Mouse (Mus musculus) lung, adult 2 months (tissue): ENCODE measurements at regions not wholly inside any gene's neighbourhood (a gene's known extent, or its start where the extent isn't known, plus 50 kb on each side); places are given as distances from the start of the nearest gene placed in this dataset.

ENCODE experiments used
- DNase-seq: peaks from one replicate; pipeline ENCODE4 v3.0.0; 2022
- H3K4me1 ChIP-seq: fragments of 200-500 bp; 2 replicates; pipeline ENCODE4 v1.6.1; 2011; ENCODE audit warnings: low read length; ENCODE audit not compliant: control insufficient read depth, insufficient read depth
- H3K4me3 ChIP-seq: fragments of 200-500 bp; replicated peaks from 2 replicates; pipeline ENCODE3; 2011; ENCODE audit warnings: low read depth, mild to moderate bottlenecking, control low read depth, low read length; ENCODE audit errors: extremely low read depth
- CTCF ChIP-seq: fragments of 200-500 bp; IDR thresholded peaks from 2 replicates; pipeline ENCODE4 v1.5.1; 2011; ENCODE audit warnings: mild to moderate bottlenecking, low read length, control low read depth; ENCODE audit not compliant: insufficient read depth
- POLR2A ChIP-seq: fragments of 200-500 bp; IDR thresholded peaks from 2 replicates; pipeline ENCODE4 v1.6.1; 2011; ENCODE audit warnings: low read depth, mild to moderate bottlenecking, control low read depth, low read length, borderline replicate concordance; ENCODE audit errors: extremely low read depth
- WGBS: fragments of 180-500 bp; shearing (Covaris S2); methylation state at CpG from one replicate; pipeline ENCODE4 v1.1.7; 2018; 5-methylcytosine and 5-hydroxymethylcytosine counted together

DNA sequence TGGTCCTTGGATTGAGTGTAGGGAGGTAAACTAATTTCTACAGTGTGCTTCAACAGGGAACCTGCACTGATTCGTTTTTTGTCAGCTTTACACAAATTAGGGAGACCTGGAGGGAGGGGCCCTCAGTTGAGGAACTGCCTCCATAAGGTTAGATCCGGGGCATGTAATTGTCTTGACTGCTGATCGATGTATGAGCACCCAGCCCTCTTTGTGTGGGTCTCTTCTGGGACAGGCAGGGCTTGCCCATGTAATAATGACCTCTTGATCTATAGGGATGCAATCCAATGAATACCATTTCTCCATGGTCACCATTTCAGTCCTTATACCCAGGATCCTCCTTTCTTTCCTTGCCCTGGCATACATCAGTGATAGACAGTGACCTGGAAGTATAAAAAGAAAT lies 398.4 kb downstream of the Rergl start:
- WGBS = 51% methylated on average over 3 of the region's 3 CpGs
- no peak for TF ChIP-seq POLR2A
- no peak for TF ChIP-seq CTCF
- no peaks in the 10 kb centered on the region for H3K4me1 ChIP-seq
- H3K4me3 ChIP-seq = no peak overlapping the region
- DNase-seq = no peak

DNA sequence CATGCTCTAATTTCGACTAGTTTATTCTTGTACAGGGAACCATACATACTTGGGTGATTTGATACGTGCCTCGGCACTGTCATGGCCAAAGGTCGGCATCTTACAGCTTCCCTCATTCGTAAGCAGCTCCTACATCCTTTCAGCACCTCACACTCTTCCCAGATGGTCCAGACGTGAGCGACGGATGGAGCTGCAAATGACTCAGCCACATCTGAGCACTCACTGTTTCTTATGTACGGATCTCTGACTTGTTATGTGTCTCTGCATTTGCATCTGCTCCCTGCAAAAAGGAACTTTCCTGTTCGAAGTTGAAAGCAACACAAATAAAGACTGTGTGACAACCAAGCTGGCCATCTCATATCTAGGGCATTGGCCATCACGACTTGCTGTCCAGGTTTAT lies 402.5 kb downstream of the Rergl start:
- no peak for TF ChIP-seq POLR2A
- no peak for TF ChIP-seq CTCF
- DNase-seq = no peak
- H3K4me1 ChIP-seq = no peaks in the 10 kb centered on the region
- 77% methylated on average over 11 of the region's 11 CpGs for WGBS
- no peak overlapping the region for H3K4me3 ChIP-seq

DNA sequence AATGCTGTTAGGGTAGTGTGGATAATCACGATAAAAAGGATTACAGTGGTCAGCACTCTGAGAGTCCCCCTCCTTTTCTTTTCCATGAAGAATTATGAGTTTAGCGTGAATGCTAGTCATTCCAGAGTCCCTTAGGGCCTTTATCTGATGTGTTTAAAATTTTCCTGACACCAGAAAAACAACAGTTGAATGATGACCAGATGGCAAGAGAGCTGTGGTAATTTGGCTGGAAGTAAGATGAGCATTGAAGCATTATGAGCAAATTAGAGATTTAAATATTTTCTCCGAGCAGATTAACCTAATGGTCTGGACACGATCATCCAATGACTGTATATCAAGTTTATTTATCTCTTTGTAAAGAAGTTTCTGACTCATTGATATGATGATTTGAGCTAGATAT lies 417.1 kb upstream of the Igbp1b start:
- WGBS = 48% methylated on average over 4 of the region's 4 CpGs
- TF ChIP-seq CTCF = no peak
- TF ChIP-seq POLR2A = no peak
- H3K4me3 ChIP-seq = no peak overlapping the region
- DNase-seq = no peak
- H3K4me1 ChIP-seq = no peaks in the 10 kb centered on the region

DNA sequence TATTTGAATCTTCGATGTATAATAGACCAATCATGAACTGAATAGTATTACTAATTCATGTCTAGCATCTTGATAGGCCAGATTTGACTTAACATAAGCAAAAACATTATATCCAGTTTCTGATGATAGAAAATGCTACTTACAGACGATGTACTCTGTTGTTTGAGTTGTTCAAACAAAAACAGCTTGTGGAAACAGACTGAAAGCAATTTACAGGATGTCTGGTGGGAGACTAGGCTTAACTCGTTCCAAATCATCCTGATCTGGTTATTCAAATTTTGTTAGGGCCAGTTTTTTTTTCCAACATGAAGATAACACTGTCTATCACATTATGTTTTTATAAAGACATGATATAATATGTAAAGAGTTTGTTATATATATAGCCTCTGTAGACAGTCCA lies 369.4 kb upstream of the Igbp1b start:
- no peak overlapping the region for H3K4me3 ChIP-seq
- no peak for TF ChIP-seq CTCF
- DNase-seq = no peak
- WGBS = 57% methylated on average over 3 of the region's 3 CpGs
- no peaks in the 10 kb centered on the region for H3K4me1 ChIP-seq

DNA sequence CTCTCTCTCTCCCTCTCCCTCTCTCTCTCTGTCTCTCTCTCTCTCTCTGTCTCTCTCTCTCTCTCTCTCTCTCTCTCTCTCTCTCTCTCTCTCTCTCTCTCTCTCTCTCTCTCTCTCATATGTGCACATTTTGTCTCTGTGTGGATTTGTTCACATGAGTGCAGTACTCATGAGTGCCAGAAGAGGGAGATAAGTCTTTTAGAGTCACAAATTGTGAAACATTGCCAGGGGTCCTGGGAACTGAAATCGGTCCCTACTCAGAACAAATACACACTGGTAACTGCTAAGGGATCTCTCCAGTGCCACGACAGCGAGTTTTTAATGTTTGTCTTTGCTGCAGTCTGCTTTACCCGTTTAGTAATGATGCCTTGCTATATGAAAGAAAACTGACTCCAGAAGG lies 356.2 kb upstream of the Igbp1b start:
- TF ChIP-seq CTCF (no peak), POLR2A (no peak)
- Histone ChIP-seq H3K4me3 (no peak overlapping the region), H3K4me1 (no peaks in the 10 kb centered on the region)
- no peak for DNase-seq
- WGBS = 76% methylated on average over 4 of the region's 4 CpGs

DNA sequence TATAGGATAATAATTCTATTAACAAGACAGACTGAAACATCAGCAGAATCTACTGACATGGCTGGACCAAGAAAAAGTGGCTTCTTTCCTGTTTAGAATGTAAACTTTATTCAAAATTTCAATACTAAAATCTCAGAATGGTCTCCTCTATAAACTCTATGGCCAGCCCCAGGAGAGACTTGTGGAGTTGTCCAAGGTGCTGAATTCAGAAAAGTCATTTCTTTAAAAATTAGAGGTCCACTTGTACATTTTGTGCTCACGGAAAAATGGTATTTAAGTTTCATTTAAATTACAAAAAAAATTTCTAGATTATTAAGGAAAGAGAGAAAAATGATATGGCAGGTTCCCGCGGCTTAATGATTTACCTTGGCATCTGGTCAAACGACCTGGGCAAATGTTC lies 352.2 kb upstream of the Igbp1b start:
- WGBS = 71% methylated on average over 4 of the region's 4 CpGs
- no peak for DNase-seq
- H3K4me1 ChIP-seq = no peaks in the 10 kb centered on the region
- TF ChIP-seq CTCF (no peak), POLR2A (no peak)
- H3K4me3 ChIP-seq = no peak overlapping the region
